Mouse (Mus musculus): ENCODE results near the gene Galnt6. TPM values are rescaled to one million over a fixed set of nuclear protein-coding genes. Genes with fewer than 3 reads are reported as not detected.

Galnt6 gene
- polyA plus RNA-seq, 1 experiment from 2014 or later: 0.08 TPM

DNA sequence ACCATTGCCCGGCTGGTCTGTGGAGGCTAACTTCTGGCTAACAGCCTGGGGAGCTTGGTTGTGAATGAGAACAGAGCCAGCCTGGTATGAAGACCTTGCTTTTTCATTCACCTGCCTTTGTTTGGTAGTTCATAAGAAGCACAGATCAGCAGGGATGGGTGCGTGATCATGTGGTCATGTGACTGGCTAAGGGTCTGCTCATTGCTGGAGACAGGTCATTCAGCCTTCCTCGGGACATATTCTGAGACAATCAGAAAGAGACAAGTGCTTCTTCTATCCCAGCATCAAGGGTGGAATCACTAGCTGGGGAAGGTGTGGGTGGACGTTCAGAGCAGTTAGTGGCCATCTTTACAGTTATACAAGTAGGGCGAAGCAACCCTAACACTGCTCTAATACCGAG lies 10.3 kb upstream of the Galnt6 start:
- peaks cover 0 to 7% of the 10 kb centered on the region in 2 experiments; a peak in 2 of 4 replicates for H3K4me1 ChIP-seq (ENCODE audit: control insufficient read depth in 2 of 2, insufficient read depth in 2 of 2, low read length in 2 of 2)
- ATAC-seq (ENCODE audit: insufficient number of reproducible peaks, insufficient read depth, low FRiP score, low read depth): no peak
- H3K4me2 ChIP-seq (ENCODE audit: low read length): no peak overlapping the region
- no peak overlapping the region for H3K4me3 ChIP-seq (ENCODE audit: control insufficient read depth in 1 of 2, insufficient read depth in 1 of 2, low read depth in 1 of 2, low read length in 2 of 2)
- H3K9me3 ChIP-seq (ENCODE audit: control insufficient read depth, low read length): no peaks in the 10 kb centered on the region
- H3K27me3 ChIP-seq (ENCODE audit: control insufficient read depth, insufficient read depth, low read length): no peaks in the 10 kb centered on the region
- no peaks in the 10 kb centered on the region for H3K36me3 ChIP-seq (ENCODE audit: control insufficient read depth, insufficient read depth, low read length)
- 76% methylated on average over 6 of the region's 6 CpGs for WGBS
- no peak overlapping the region for H3K9ac ChIP-seq (ENCODE audit: low read length)
- no peak overlapping the region for H3K27ac ChIP-seq (replicated peaks in 1 of 2; ENCODE audit: control insufficient read depth in 1 of 2, insufficient read depth in 1 of 2, low read depth in 2 of 2, low read length in 2 of 2)

DNA sequence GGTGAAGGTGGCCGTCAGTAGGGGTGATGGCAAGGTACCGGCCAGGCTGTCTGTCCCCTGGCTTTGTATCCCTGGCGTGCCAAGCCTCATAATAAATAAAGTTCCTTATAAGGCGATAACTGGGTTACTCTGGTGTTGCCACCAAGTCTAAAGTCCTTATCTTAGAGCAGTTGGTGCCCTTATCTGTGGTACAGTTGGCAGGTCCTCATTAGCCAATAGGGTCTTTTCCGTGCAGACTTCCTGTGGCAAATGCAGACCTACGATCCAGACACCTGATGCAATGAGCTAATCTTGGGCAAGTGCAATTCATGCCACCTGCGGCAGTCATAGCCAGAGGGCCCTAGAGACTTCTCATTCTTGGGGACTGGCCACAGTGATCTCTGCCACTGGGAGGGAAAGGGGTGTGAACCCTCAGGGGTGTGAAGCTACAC lies 9.2 kb upstream of the Galnt6 start:
- no peak for ATAC-seq (ENCODE audit: insufficient number of reproducible peaks, insufficient read depth, low FRiP score, low read depth)
- no peaks in the 10 kb centered on the region for H3K9me3 ChIP-seq (ENCODE audit: control insufficient read depth, low read length)

DNA sequence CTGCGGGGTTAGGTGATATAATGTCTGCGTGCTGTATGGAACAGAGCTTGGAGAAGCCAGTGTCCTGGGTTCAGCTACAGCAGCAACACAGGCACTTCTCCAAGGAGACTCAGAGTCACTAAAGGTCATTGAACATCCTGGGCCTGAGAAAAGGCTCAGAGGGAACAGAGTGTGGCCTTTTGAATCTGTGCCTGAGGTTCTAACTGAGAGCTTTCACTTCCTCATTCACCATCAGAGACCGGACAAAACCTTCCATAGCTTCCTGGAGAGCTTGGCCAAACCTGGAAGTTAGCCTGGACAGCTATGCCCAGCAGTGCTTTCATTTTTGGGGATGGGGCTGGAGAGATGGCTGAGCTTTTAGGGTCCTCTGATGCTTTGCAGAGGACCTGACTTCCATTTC lies 8.5 kb upstream of the Galnt6 start:
- no peaks in the 10 kb centered on the region for H3K27me3 ChIP-seq (ENCODE audit: control insufficient read depth, insufficient read depth, low read length)
- H3K9me3 ChIP-seq (ENCODE audit: control insufficient read depth, low read length): no peaks in the 10 kb centered on the region
- no peaks in the 10 kb centered on the region for H3K36me3 ChIP-seq (ENCODE audit: control insufficient read depth, insufficient read depth, low read length)
- H3K4me2 ChIP-seq (ENCODE audit: low read length): no peak overlapping the region
- peaks cover 0 to 8% of the 10 kb centered on the region in 2 experiments; a peak in 2 of 4 replicates for H3K4me1 ChIP-seq (ENCODE audit: control insufficient read depth in 2 of 2, insufficient read depth in 2 of 2, low read length in 2 of 2)
- no peak overlapping the region for H3K27ac ChIP-seq (replicated peaks in 1 of 2; ENCODE audit: control insufficient read depth in 1 of 2, insufficient read depth in 1 of 2, low read depth in 2 of 2, low read length in 2 of 2)
- H3K9ac ChIP-seq (ENCODE audit: low read length): no peak overlapping the region
- 86% methylated on average over 3 of the region's 3 CpGs for WGBS
- no peak overlapping the region for H3K4me3 ChIP-seq (ENCODE audit: control insufficient read depth in 1 of 2, insufficient read depth in 1 of 2, low read depth in 1 of 2, low read length in 2 of 2)
- ATAC-seq (ENCODE audit: insufficient number of reproducible peaks, insufficient read depth, low FRiP score, low read depth): no peak

More for the DNA sequence above, 9.2 kb upstream of the Galnt6 start:
- H3K4me2 ChIP-seq (ENCODE audit: low read length): no peak overlapping the region
- WGBS: 56% methylated on average over 7 of the region's 7 CpGs
- H3K27ac ChIP-seq (replicated peaks in 1 of 2; ENCODE audit: control insufficient read depth in 1 of 2, insufficient read depth in 1 of 2, low read depth in 2 of 2, low read length in 2 of 2): no peak overlapping the region
- H3K27me3 ChIP-seq (ENCODE audit: control insufficient read depth, insufficient read depth, low read length): no peaks in the 10 kb centered on the region
- H3K4me3 ChIP-seq (ENCODE audit: control insufficient read depth in 1 of 2, insufficient read depth in 1 of 2, low read depth in 1 of 2, low read length in 2 of 2): no peak overlapping the region
- peaks cover 0 to 7% of the 10 kb centered on the region in 2 experiments; a peak in 2 of 4 replicates for H3K4me1 ChIP-seq (ENCODE audit: control insufficient read depth in 2 of 2, insufficient read depth in 2 of 2, low read length in 2 of 2)
- H3K9ac ChIP-seq (ENCODE audit: low read length): no peak overlapping the region
- no peaks in the 10 kb centered on the region for H3K36me3 ChIP-seq (ENCODE audit: control insufficient read depth, insufficient read depth, low read length)

DNA sequence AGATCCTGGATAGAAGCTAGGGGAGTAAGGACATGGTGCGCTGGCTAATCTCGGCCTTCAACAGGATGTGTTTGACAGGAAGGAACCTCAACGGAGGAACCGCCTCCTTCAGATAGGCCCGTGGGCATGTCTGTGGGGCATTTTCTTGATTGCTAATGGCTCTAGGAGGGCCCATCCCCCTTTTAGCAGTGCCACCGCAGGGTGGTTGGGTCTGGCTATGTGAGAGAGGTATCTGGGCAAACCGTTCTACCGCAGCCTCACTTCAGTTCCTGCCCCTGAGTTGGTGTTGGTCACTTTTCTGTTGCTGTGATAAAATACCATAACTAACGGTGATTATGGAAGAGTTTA lies 6.8 kb upstream of the Galnt6 start:
- Histone ChIP-seq H3K27ac (replicated peaks in 1 of 2; ENCODE audit: control insufficient read depth in 1 of 2, insufficient read depth in 1 of 2, low read depth in 2 of 2, low read length in 2 of 2) (no peak overlapping the region), H3K27me3 (ENCODE audit: control insufficient read depth, insufficient read depth, low read length) (peaks cover 6% of the 10 kb centered on the region; the same call in 1 of the 2 replicates), H3K9me3 (ENCODE audit: control insufficient read depth, low read length) (no peaks in the 10 kb centered on the region), H3K4me1 (ENCODE audit: control insufficient read depth in 2 of 2, insufficient read depth in 2 of 2, low read length in 2 of 2) (peaks cover 0 to 11% of the 10 kb centered on the region in 2 experiments; a peak in 2 of 4 replicates), H3K36me3 (ENCODE audit: control insufficient read depth, insufficient read depth, low read length) (no peaks in the 10 kb centered on the region), H3K4me3 (ENCODE audit: control insufficient read depth in 1 of 2, insufficient read depth in 1 of 2, low read depth in 1 of 2, low read length in 2 of 2) (no peak overlapping the region), H3K9ac (ENCODE audit: low read length) (no peak overlapping the region), H3K4me2 (ENCODE audit: low read length) (no peak overlapping the region)
- ATAC-seq (ENCODE audit: insufficient number of reproducible peaks, insufficient read depth, low FRiP score, low read depth): no peak
- WGBS: 64% methylated on average over 9 of the region's 9 CpGs

DNA sequence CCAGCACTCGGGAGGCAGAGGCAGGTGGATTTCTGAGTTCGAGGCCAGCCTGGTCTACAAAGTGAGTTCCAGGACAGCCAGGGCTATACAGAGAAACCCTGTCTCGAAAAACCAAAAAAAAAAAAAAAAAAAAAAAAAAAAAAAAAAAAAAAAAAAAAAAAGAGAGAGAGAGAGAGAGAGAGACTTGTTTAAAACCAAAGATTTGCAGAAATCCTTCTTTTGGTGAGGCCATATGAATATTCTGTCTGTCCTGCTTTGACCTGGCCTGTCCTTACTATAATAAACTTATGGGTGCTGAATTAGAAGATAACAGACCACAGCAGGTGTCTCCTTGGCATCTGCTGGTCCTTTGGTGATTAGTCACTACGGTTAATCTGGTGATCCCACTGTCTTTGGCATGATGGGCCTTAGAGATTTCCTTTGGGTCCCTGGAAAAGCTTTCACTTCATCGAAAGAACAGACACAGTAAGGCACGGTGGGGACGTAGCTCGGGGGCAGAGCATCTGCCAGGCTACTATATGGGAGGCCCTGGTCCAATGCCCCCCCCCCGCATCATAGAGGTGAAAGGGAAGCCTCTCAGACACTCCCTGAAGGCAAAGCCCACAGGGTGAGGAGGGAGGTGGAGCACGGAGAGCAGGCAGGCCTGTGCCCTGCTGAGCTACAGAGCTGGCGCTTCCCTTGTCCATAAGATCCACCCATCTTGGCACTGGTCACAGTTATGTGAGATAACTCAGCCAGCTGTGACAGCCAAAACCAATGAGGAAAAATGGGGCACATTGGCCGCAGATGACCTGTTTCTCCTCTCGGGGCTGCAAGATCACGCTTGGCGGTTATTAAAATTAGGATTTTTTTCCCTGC lies 6.1 kb upstream of the Galnt6 start:
- WGBS: 81% methylated on average over 13 of the region's 15 CpGs
- no peak for ATAC-seq (ENCODE audit: insufficient number of reproducible peaks, insufficient read depth, low FRiP score, low read depth)
- H3K27me3 ChIP-seq (ENCODE audit: control insufficient read depth, insufficient read depth, low read length): peaks cover 13% of the 10 kb centered on the region

DNA sequence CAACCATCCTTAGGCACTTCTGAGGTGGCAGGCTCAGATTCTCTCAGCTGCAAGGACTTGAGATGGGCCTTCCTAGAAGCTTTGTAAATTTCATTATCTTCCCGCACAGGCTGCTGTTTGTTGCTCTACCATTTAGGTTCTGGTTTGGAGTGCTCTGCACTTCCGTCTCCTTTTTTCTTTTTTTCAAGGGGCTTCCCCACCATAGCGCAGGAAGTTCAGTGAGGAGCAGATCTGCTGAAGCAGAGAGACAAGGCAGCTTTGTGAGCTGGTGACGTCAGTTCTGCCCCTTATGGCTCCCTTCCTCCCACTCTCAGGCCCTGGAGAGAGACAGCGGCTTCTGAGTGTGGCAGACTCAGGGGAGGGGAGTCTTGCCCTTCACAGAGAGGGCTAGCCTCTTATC lies 3.4 kb upstream of the Galnt6 start:
- peaks cover 11 to 13% of the 10 kb centered on the region in 2 experiments for H3K4me1 ChIP-seq (ENCODE audit: control insufficient read depth in 2 of 2, insufficient read depth in 2 of 2, low read length in 2 of 2)
- H3K9me3 ChIP-seq (ENCODE audit: control insufficient read depth, low read length): no peaks in the 10 kb centered on the region
- no peaks in the 10 kb centered on the region for H3K36me3 ChIP-seq (ENCODE audit: control insufficient read depth, insufficient read depth, low read length)
- no peak overlapping the region for H3K4me3 ChIP-seq (ENCODE audit: control insufficient read depth in 1 of 2, insufficient read depth in 1 of 2, low read depth in 1 of 2, low read length in 2 of 2)
- H3K27ac ChIP-seq (replicated peaks in 1 of 2; ENCODE audit: control insufficient read depth in 1 of 2, insufficient read depth in 1 of 2, low read depth in 2 of 2, low read length in 2 of 2): no peak overlapping the region
- H3K4me2 ChIP-seq (ENCODE audit: low read length): no peak overlapping the region
- ATAC-seq (ENCODE audit: insufficient number of reproducible peaks, insufficient read depth, low FRiP score, low read depth): no peak
- peaks cover 40% of the 10 kb centered on the region for H3K27me3 ChIP-seq (ENCODE audit: control insufficient read depth, insufficient read depth, low read length)
- no peak overlapping the region for H3K9ac ChIP-seq (ENCODE audit: low read length)
- WGBS: 13% methylated on average over 5 of the region's 5 CpGs

More for the DNA sequence above, 6.1 kb upstream of the Galnt6 start:
- Histone ChIP-seq H3K27ac (replicated peaks in 1 of 2; ENCODE audit: control insufficient read depth in 1 of 2, insufficient read depth in 1 of 2, low read depth in 2 of 2, low read length in 2 of 2) (no peak overlapping the region), H3K36me3 (ENCODE audit: control insufficient read depth, insufficient read depth, low read length) (no peaks in the 10 kb centered on the region), H3K4me3 (ENCODE audit: control insufficient read depth in 1 of 2, insufficient read depth in 1 of 2, low read depth in 1 of 2, low read length in 2 of 2) (no peak overlapping the region), H3K9me3 (ENCODE audit: control insufficient read depth, low read length) (no peaks in the 10 kb centered on the region), H3K9ac (ENCODE audit: low read length) (no peak overlapping the region), H3K4me2 (ENCODE audit: low read length) (no peak overlapping the region), H3K4me1 (ENCODE audit: control insufficient read depth in 2 of 2, insufficient read depth in 2 of 2, low read length in 2 of 2) (peaks cover 0 to 11% of the 10 kb centered on the region in 2 experiments; a peak in 2 of 4 replicates)

DNA sequence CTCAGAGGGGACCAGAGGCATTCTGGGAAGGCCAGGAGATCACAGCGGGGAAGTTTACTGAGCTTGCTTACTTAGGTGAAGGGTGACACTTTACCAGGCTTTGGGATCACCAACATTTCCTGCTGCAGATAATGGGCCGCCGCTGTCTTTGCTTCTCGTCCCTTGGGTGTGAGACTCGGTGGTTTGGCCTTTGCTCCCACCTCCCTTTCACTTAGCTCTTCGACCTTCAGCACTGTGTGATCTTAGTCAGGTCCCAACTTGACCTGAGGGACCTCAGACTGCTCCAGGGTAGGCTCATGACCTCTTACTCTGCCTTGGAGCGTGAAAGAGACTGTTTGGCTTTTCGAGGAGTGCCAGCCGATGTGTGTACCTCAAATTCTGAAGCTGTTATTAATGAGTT lies 1.9 kb upstream of the Galnt6 start:
- Histone ChIP-seq H3K9me3 (ENCODE audit: control insufficient read depth, low read length) (no peaks in the 10 kb centered on the region), H3K27ac (replicated peaks in 1 of 2; ENCODE audit: control insufficient read depth in 1 of 2, insufficient read depth in 1 of 2, low read depth in 2 of 2, low read length in 2 of 2) (no peak overlapping the region), H3K27me3 (ENCODE audit: control insufficient read depth, insufficient read depth, low read length) (peaks cover 47% of the 10 kb centered on the region), H3K36me3 (ENCODE audit: control insufficient read depth, insufficient read depth, low read length) (no peaks in the 10 kb centered on the region), H3K4me3 (ENCODE audit: control insufficient read depth in 1 of 2, insufficient read depth in 1 of 2, low read depth in 1 of 2, low read length in 2 of 2) (no peak overlapping the region), H3K4me1 (ENCODE audit: control insufficient read depth in 2 of 2, insufficient read depth in 2 of 2, low read length in 2 of 2) (peaks cover 11 to 13% of the 10 kb centered on the region in 2 experiments), H3K4me2 (ENCODE audit: low read length) (no peak overlapping the region), H3K9ac (ENCODE audit: low read length) (no peak overlapping the region)
- 41% methylated on average over 9 of the region's 9 CpGs for WGBS
- ATAC-seq (ENCODE audit: insufficient number of reproducible peaks, insufficient read depth, low FRiP score, low read depth): no peak
